Mouse (Mus musculus) stomach, embryonic 14.5 days (tissue): ENCODE measurements around the gene Nr4a3. TPM values are rescaled to one million over a fixed set of nuclear protein-coding genes. Genes with fewer than 3 reads are reported as not detected.
A peak's percentile ranks its signal among the peaks of the same experiment; 100 is the strongest.

ENCODE experiments used
- ATAC-seq: fragments of 200-750 bp; cut with Nextera tagmentation; 2 replicates; pipeline ENCODE4 v1.8.0; 2017; ENCODE audit warnings: low read depth, moderate TSS enrichment; ENCODE audit not compliant: insufficient number of reproducible peaks, insufficient read depth, low FRiP score
- H3K27ac ChIP-seq: fragments of 300-500 bp; sonication (generic); 2 replicates; pipeline ENCODE4 v1.5.1; 2014; ENCODE audit warnings: mild to moderate bottlenecking, low read length, moderate library complexity, mixed read lengths
- H3K27me3 ChIP-seq: fragments of 300-500 bp; sonication (generic); 2 replicates; pipeline ENCODE4 v1.6.1; 2014; ENCODE audit warnings: low read length, control low read depth, mixed read lengths; ENCODE audit not compliant: control insufficient read depth, insufficient read depth
- H3K36me3 ChIP-seq: fragments of 300-500 bp; sonication (generic); 2 replicates; pipeline ENCODE4 v1.6.1; 2014; ENCODE audit warnings: mild to moderate bottlenecking, control low read depth, low read length, moderate library complexity, mixed read lengths; ENCODE audit not compliant: control insufficient read depth, insufficient read depth
- H3K4me1 ChIP-seq: fragments of 300-500 bp; sonication (generic); 2 replicates; pipeline ENCODE4 v1.6.1; 2014; ENCODE audit warnings: low read length, control low read depth, mixed read lengths; ENCODE audit not compliant: control insufficient read depth, insufficient read depth
- H3K4me2 ChIP-seq: fragments of 300-500 bp; sonication (generic); replicated peaks from 2 replicates; pipeline ENCODE4 v1.6.1; 2014; ENCODE audit warnings: low read depth, low read length, control low read depth
- H3K4me3 ChIP-seq: fragments of 300-500 bp; sonication (generic); 2 replicates; pipeline ENCODE4 v1.5.1; 2014; ENCODE audit warnings: low read depth, low read length, control low read depth
- H3K9ac ChIP-seq: fragments of 300-500 bp; sonication (generic); replicated peaks from 2 replicates; pipeline ENCODE4 v1.6.1; 2014; ENCODE audit warnings: low read depth, mild to moderate bottlenecking, control low read depth, low read length, moderate library complexity, mixed read lengths
- H3K9me3 ChIP-seq: fragments of 300-500 bp; sonication (generic); 2 replicates; pipeline ENCODE4 v1.6.1; 2016; ENCODE audit warnings: low read depth, low read length, control low read depth; ENCODE audit not compliant: control insufficient read depth
- WGBS: fragments of 180-500 bp; shearing (Covaris S2); extraction: QIAGEN DNeasy Blood & Tissue Kit; methylation state at CpG from one replicate; pipeline ENCODE4 v1.1.7; 2014; 5-methylcytosine and 5-hydroxymethylcytosine counted together
- polyA plus RNA-seq: library from polyadenylated mRNA; unstranded; fragments of >200 nt; fragmentation: Nextera tagmentation; extraction: Ambion mirVana; gene quantifications from 2 replicates; pipeline ENCODE4 v1.2.1, GENCODE M21; 2014

Gene Nr4a3
- polyA plus RNA-seq, 1 experiment from 2014 or later = 0.20 TPM

GRCm38 (mm10) chr4:48108591-48108990 lies 63.6 kb downstream of the Nr4a3 start:
- Histone ChIP-seq H3K9me3 (no peaks in the 10 kb centered on the region), H3K9ac (no peak overlapping the region), H3K36me3 (no peaks in the 10 kb centered on the region), H3K27me3 (no peaks in the 10 kb centered on the region), H3K4me1 (no peaks in the 10 kb centered on the region), H3K27ac (no peak overlapping the region), H3K4me2 (no peak overlapping the region), H3K4me3 (no peak overlapping the region)
- 58% methylated on average over 2 of the region's 2 CpGs for WGBS
- no peak for ATAC-seq

GRCm38 (mm10) chr4:48110331-48110730 lies 65.4 kb downstream of the Nr4a3 start:
- WGBS = 85% methylated on average over 3 of the region's 3 CpGs
- H3K9me3 ChIP-seq = no peaks in the 10 kb centered on the region
- no peak for ATAC-seq
- no peak overlapping the region for H3K4me3 ChIP-seq
- H3K27ac ChIP-seq = no peak overlapping the region
- H3K4me2 ChIP-seq = no peak overlapping the region
- no peaks in the 10 kb centered on the region for H3K4me1 ChIP-seq
- H3K27me3 ChIP-seq = no peaks in the 10 kb centered on the region
- H3K36me3 ChIP-seq = no peaks in the 10 kb centered on the region
- no peak overlapping the region for H3K9ac ChIP-seq

- H3K36me3 ChIP-seq = no peaks in the 10 kb centered on the region
- 58% methylated on average over 4 of the region's 4 CpGs for WGBS
- no peak overlapping the region for H3K4me3 ChIP-seq
- no peaks in the 10 kb centered on the region for H3K9me3 ChIP-seq
- H3K27me3 ChIP-seq = no peaks in the 10 kb centered on the region
- no peak overlapping the region for H3K9ac ChIP-seq
- no peak overlapping the region for H3K4me2 ChIP-seq
- no peak for ATAC-seq
- H3K27ac ChIP-seq = no peak overlapping the region
- H3K4me1 ChIP-seq = no peaks in the 10 kb centered on the region
These were observed 71.2 kb downstream of the Nr4a3 start for GRCm38 (mm10) chr4:48116191-48116590.

- no peaks in the 10 kb centered on the region for H3K27me3 ChIP-seq
- H3K4me2 ChIP-seq = peak overlapping the region; percentile 74
- H3K4me3 ChIP-seq = peak overlapping the region; percentile 82
- H3K9ac ChIP-seq = no peak overlapping the region
- H3K36me3 ChIP-seq = no peaks in the 10 kb centered on the region; the same call in 1 of the 2 replicates
- H3K9me3 ChIP-seq = no peaks in the 10 kb centered on the region
- ATAC-seq = peak; percentile 82
- no peaks in the 10 kb centered on the region for H3K4me1 ChIP-seq
- no peak overlapping the region for H3K27ac ChIP-seq
- WGBS = 6% methylated on average over 9 of the region's 9 CpGs
These were observed 79.4 kb downstream of the Nr4a3 start for GRCm38 (mm10) chr4:48124416-48124772.

GRCm38 (mm10) chr4:48124773-48125469 lies 80.0 kb downstream of the Nr4a3 start, which contains the start of gene Stx17:
Gene Stx17 (plus strand): TSS chr4:48124915.
- Histone ChIP-seq H3K27me3 (no peaks in the 10 kb centered on the region), H3K27ac (no peak within 1 kb of the TSS), H3K4me1 (no peaks in the 10 kb centered on the region), H3K9ac (peak within 1 kb of the TSS; percentile 86), H3K36me3 (no peaks in the 10 kb centered on the region; the same call in 1 of the 2 replicates), H3K4me2 (peak within 1 kb of the TSS; percentile 74), H3K9me3 (no peaks in the 10 kb centered on the region), H3K4me3 (peak within 1 kb of the TSS; percentile 82)
- ATAC-seq = peak; percentile 99
- 2% methylated on average over 57 of the region's 58 CpGs for WGBS

- Histone ChIP-seq H3K9ac (no peak overlapping the region), H3K9me3 (no peaks in the 10 kb centered on the region), H3K27me3 (no peaks in the 10 kb centered on the region), H3K36me3 (peaks cover 4% of the 10 kb centered on the region), H3K4me3 (no peak overlapping the region), H3K27ac (no peak overlapping the region), H3K4me2 (no peak overlapping the region), H3K4me1 (no peaks in the 10 kb centered on the region)
- ATAC-seq = no peak
- WGBS = 81% methylated on average over 6 of the region's 6 CpGs
These were observed 85.4 kb downstream of the Nr4a3 start for GRCm38 (mm10) chr4:48130314-48130713.

- no peaks in the 10 kb centered on the region for H3K27me3 ChIP-seq
- no peak for ATAC-seq
- H3K9ac ChIP-seq = no peak overlapping the region
- peaks cover 4% of the 10 kb centered on the region for H3K36me3 ChIP-seq
- H3K4me1 ChIP-seq = no peaks in the 10 kb centered on the region
- 86% methylated on average over 9 of the region's 9 CpGs for WGBS
- no peak overlapping the region for H3K4me3 ChIP-seq
- H3K9me3 ChIP-seq = no peaks in the 10 kb centered on the region
- H3K27ac ChIP-seq = no peak overlapping the region
- no peak overlapping the region for H3K4me2 ChIP-seq
These were observed 86.7 kb downstream of the Nr4a3 start for GRCm38 (mm10) chr4:48131606-48132005.

- Histone ChIP-seq H3K4me3 (no peak overlapping the region), H3K9me3 (no peaks in the 10 kb centered on the region), H3K4me2 (no peak overlapping the region), H3K27ac (no peak overlapping the region), H3K9ac (no peak overlapping the region), H3K36me3 (peaks cover 4% of the 10 kb centered on the region), H3K4me1 (no peaks in the 10 kb centered on the region), H3K27me3 (no peaks in the 10 kb centered on the region)
- ATAC-seq = no peak
- 75% methylated on average over 3 of the region's 3 CpGs for WGBS
These were observed 87.8 kb downstream of the Nr4a3 start for GRCm38 (mm10) chr4:48132721-48133120.
